Mouse (Mus musculus) liver, embryonic 16.5 days (tissue): ENCODE measurements around the gene Rrn3. TPM values are rescaled to one million over a fixed set of nuclear protein-coding genes. Genes with fewer than 3 reads are reported as not detected.
"Not testable (repeated sequence)": the region's sequence is repeated elsewhere in the genome, so short reads cannot be mapped to it uniquely, and the experiment has no call there.

ENCODE experiments used
- ATAC-seq: fragments of 200-750 bp; cut with Nextera tagmentation; 2 replicates; pipeline ENCODE4 v1.8.0; 2017; ENCODE audit warnings: low read depth, mild to moderate bottlenecking, moderate number of reproducible peaks, moderate library complexity
- H3K27ac ChIP-seq: fragments of 300-500 bp; sonication (generic); 2 replicates; pipeline ENCODE4 v1.5.1; 2014; ENCODE audit warnings: mild to moderate bottlenecking, low read length
- H3K27me3 ChIP-seq: fragments of 300-500 bp; sonication (generic); 2 replicates; pipeline ENCODE4 v1.6.1; 2014; ENCODE audit warnings: low read depth, low read length, mixed read lengths; ENCODE audit not compliant: control insufficient read depth, insufficient read depth
- H3K36me3 ChIP-seq: fragments of 300-500 bp; sonication (generic); 2 replicates; pipeline ENCODE4 v1.6.1; 2014; ENCODE audit warnings: mild to moderate bottlenecking; ENCODE audit not compliant: control insufficient read depth, insufficient read depth
- H3K4me1 ChIP-seq: fragments of 300-500 bp; sonication (generic); 2 replicates; pipeline ENCODE4 v1.6.1; 2014; ENCODE audit warnings: low read depth, low read length, mixed read lengths; ENCODE audit not compliant: control insufficient read depth
- H3K4me2 ChIP-seq: fragments of 300-500 bp; sonication (generic); 2 replicates; pipeline ENCODE4 v1.6.1; 2014; ENCODE audit warnings: low read depth, low read length, mixed read lengths
- H3K4me3 ChIP-seq: fragments of 300-500 bp; sonication (generic); 2 replicates; pipeline ENCODE4 v1.5.1; 2014; ENCODE audit warnings: low read depth, mild to moderate bottlenecking, low read length
- H3K9ac ChIP-seq: fragments of 300-500 bp; sonication (generic); 2 replicates; pipeline ENCODE4 v1.6.1; 2014; ENCODE audit warnings: low read depth, low read length
- H3K9me3 ChIP-seq: fragments of 300-500 bp; sonication (generic); replicated peaks from 2 replicates; pipeline ENCODE4 v1.6.1; 2016; ENCODE audit warnings: low read length; ENCODE audit not compliant: control insufficient read depth
- WGBS: fragments of 180-500 bp; shearing (Covaris S2); extraction: QIAGEN DNeasy Blood & Tissue Kit; methylation state at CpG from one replicate; pipeline ENCODE4 v1.1.7; 2014; ENCODE audit not compliant: insufficient replicate concordance; 5-methylcytosine and 5-hydroxymethylcytosine counted together
- polyA plus RNA-seq: library from polyadenylated mRNA; unstranded; fragments of >200 nt; fragmentation: Nextera tagmentation; extraction: Ambion mirVana; gene quantifications from 2 replicates; pipeline ENCODE4 v1.2.1, GENCODE M21; 2015

Gene Rrn3
- polyA plus RNA-seq, 1 experiment from 2014 or later = 17.4 TPM

DNA sequence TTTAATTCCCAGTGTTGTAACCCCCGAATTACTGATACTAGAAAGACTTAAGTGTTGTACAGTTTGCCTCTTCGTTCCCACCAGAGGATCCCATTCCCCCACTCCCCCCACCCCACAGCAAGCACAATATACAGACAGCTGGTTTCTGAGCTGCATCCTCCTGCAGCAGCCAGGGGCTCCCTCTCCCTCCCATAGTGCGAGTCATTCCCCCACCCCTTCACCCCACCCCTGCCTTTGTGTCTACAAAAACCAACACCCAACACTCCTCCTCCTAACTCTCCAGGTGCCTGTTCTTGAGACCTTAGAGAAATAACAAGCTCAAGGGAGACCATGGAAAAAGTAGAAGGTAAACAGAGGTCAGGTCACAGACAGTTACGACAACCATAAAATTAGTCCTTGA is 8.9 kb upstream of the Rrn3 start:
- 57% methylated on average over 4 of the region's 4 CpGs for WGBS
- H3K27me3 ChIP-seq, H3K4me3 ChIP-seq, H3K27ac ChIP-seq, H3K4me1 ChIP-seq, H3K36me3 ChIP-seq, H3K4me2 ChIP-seq, ATAC-seq, H3K9ac ChIP-seq, H3K9me3 ChIP-seq: not testable (repeated sequence)

- not testable (repeated sequence) for H3K9ac ChIP-seq, H3K9me3 ChIP-seq, H3K4me1 ChIP-seq, H3K36me3 ChIP-seq, H3K4me2 ChIP-seq, ATAC-seq, H3K27me3 ChIP-seq, H3K4me3 ChIP-seq, H3K27ac ChIP-seq
- WGBS = 66% methylated on average over 5 of the region's 5 CpGs
These were observed 8.5 kb upstream of the Rrn3 start for GRCm38 (mm10) chr16:13772051-13772450.

DNA sequence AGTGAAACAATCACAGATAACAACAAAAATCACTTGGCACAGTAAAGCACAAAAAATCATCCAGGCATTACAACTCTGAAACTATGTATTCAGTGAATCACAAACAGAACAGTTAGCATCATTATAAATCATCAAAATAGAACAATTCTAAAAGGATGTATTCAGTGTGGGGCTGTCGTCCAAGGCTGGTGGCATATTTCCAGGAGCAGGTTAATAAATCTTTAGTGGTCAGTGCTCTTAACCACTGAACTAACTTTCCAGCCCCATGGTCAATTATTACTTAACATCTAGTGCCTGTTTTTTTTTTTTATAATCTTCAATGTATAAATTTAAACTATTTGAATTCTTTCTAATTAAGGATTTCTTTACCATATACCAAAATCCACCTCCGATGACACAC is 6.5 kb upstream of the Rrn3 start:
- not testable (repeated sequence) for H3K36me3 ChIP-seq, H3K27ac ChIP-seq, H3K9ac ChIP-seq, H3K4me2 ChIP-seq, H3K4me3 ChIP-seq, H3K27me3 ChIP-seq, ATAC-seq, H3K9me3 ChIP-seq, H3K4me1 ChIP-seq
- WGBS = 51% methylated on average over 2 of the region's 2 CpGs

DNA sequence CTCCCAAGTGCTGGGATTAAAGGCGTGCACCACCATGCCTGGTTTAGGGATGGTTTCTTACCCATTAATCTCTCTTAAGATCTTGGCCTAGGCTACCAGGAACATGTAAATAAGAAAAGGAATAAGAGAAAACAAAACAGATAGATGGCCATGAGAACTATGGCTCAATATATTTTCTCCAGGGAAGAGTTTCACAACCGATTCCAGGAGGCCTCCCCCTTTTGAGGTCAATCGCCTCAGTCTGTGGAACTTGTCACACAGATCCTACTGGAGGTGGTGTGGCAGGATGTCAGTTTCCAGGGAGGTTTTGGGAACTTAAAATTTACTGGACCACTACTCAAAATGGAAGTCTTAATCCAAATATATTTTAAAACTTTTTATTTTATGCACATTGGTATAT is 5.9 kb upstream of the Rrn3 start:
- 64% methylated on average over 3 of the region's 3 CpGs for WGBS
- H3K27ac ChIP-seq, H3K9me3 ChIP-seq, ATAC-seq, H3K4me3 ChIP-seq, H3K27me3 ChIP-seq, H3K9ac ChIP-seq, H3K4me1 ChIP-seq, H3K4me2 ChIP-seq, H3K36me3 ChIP-seq: not testable (repeated sequence)

DNA sequence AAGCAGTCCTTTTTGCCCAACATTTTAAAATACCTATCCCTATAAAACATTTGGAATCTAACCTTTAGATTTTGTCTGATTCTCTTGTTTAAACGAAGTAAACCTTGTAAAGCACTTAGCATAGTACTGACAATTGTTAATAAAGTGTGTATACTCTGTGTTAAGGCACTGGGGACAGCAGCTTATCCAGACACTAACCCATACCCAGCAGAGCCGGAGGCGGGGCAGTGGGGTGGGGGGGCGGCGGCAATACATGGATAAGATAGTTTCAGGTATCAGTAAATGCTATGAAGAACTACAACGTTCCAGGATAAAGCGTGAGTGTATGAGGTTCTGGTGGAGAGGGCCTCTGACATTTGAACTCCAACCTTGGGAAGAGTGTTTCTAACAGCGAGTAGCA is 708 bp downstream of the Rrn3 start:
- H3K4me1 ChIP-seq = peaks cover 15% of the 10 kb centered on the region
- 10% methylated on average over 8 of the region's 8 CpGs for WGBS
- no peaks in the 10 kb centered on the region for H3K27me3 ChIP-seq
- H3K4me2 ChIP-seq = peak overlapping the region; percentile 85
- H3K4me3 ChIP-seq = peak overlapping the region; percentile 87
- H3K27ac ChIP-seq = no peak overlapping the region
- peaks cover 8% of the 10 kb centered on the region for H3K36me3 ChIP-seq
- peak overlapping the region; percentile 84 for H3K9ac ChIP-seq
- no peaks in the 10 kb centered on the region for H3K9me3 ChIP-seq
- ATAC-seq = peak; percentile 43

- WGBS = 64% methylated on average over 3 of the region's 3 CpGs
- Histone ChIP-seq H3K4me2 (no peak overlapping the region), H3K9me3 (no peaks in the 10 kb centered on the region), H3K27me3 (no peaks in the 10 kb centered on the region), H3K4me3 (no peak overlapping the region), H3K9ac (no peak overlapping the region), H3K4me1 (peaks cover 8% of the 10 kb centered on the region), H3K27ac (no peak overlapping the region), H3K36me3 (peaks cover 21% of the 10 kb centered on the region)
- no peak for ATAC-seq
These were observed 5.4 kb downstream of the Rrn3 start for GRCm38 (mm10) chr16:13785932-13786331.

- not testable (repeated sequence) for H3K4me1 ChIP-seq, H3K27me3 ChIP-seq, H3K27ac ChIP-seq, ATAC-seq, H3K9ac ChIP-seq, H3K4me2 ChIP-seq, H3K4me3 ChIP-seq, H3K9me3 ChIP-seq
- H3K36me3 ChIP-seq = peaks cover 40% of the 10 kb centered on the region
- 54% methylated on average over 2 of the region's 2 CpGs for WGBS
These were observed 12.9 kb downstream of the Rrn3 start for GRCm38 (mm10) chr16:13793441-13793840.

DNA sequence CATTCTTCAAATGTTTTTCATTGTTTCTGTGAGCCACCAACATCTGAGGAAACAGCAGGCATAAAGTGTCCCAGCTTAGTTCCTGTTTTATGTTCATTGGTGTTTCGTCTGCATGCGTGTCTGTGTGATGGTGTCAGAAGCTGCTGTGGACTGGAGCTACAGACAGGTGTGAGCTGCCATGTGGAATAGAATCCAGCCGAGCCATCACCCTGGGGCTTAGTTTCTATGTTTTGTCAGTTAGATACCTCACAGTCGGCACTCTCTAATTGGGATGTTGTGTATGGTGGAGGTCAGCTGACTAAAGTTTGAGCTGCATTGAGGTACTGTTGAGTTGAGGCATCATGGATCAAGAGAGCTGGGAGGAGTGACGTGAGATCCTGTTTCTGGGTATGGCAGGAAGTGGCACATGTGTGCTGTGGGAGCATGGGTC is 16.3 kb downstream of the Rrn3 start:
- no peak overlapping the region for H3K4me3 ChIP-seq
- no peaks in the 10 kb centered on the region for H3K9me3 ChIP-seq
- no peak overlapping the region for H3K27ac ChIP-seq
- peaks cover 34% of the 10 kb centered on the region for H3K36me3 ChIP-seq
- no peak overlapping the region for H3K9ac ChIP-seq
- no peaks in the 10 kb centered on the region for H3K27me3 ChIP-seq
- H3K4me2 ChIP-seq = no peak overlapping the region
- 70% methylated on average over 5 of the region's 5 CpGs for WGBS
- no peak for ATAC-seq
- no peaks in the 10 kb centered on the region for H3K4me1 ChIP-seq

DNA sequence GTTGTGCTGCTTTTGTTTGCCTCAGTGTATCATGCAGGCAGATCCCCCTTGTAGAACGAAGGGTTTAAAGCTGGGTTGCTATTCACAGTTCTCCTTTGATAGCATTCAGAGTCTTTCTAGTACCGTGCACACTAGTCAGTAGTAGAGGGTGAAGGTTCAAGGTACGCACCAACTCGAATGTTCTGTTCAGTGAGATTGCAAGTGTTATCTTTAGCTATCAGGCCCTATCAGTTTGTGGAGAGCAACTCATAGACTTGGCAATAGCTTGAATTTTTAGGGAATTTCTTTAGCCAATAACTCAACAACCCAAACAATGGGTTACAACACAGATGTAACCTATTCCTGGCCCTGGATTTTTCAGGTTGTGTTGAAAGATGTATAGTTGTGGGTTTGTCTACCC is 20.7 kb downstream of the Rrn3 start:
- no peaks in the 10 kb centered on the region for H3K27me3 ChIP-seq
- no peaks in the 10 kb centered on the region for H3K4me1 ChIP-seq
- H3K4me3 ChIP-seq = no peak overlapping the region
- no peak overlapping the region for H3K9ac ChIP-seq
- no peak for ATAC-seq
- H3K9me3 ChIP-seq = no peaks in the 10 kb centered on the region
- WGBS = 63% methylated on average over 4 of the region's 4 CpGs
- H3K36me3 ChIP-seq = peaks cover 22% of the 10 kb centered on the region
- H3K4me2 ChIP-seq = no peak overlapping the region
- no peak overlapping the region for H3K27ac ChIP-seq

DNA sequence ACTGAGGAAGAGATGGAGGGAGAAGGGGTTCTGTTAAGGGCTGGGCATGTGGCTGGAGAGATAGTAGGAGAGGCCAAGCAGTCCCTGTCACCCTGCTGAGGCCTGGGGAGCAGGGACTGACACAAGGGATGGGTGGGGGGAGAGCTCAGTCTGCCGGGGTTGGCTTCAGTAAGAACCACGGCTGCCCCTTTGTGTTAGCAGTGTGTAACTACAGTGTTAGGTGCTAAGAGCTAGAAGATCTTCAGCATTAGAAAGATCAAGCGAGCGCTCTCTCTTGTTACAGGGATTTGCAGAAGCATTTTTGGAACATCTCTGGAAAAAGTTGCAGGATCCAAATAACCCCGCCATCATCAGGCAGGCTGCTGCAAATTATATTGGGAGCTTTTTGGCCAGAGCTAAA is 24.2 kb downstream of the Rrn3 start:
- H3K9me3 ChIP-seq = no peaks in the 10 kb centered on the region
- no peak overlapping the region for H3K9ac ChIP-seq
- no peak overlapping the region for H3K4me2 ChIP-seq
- 76% methylated on average over 5 of the region's 5 CpGs for WGBS
- no peak overlapping the region for H3K27ac ChIP-seq
- H3K4me1 ChIP-seq = no peaks in the 10 kb centered on the region
- H3K4me3 ChIP-seq = no peak overlapping the region
- peaks cover 31% of the 10 kb centered on the region for H3K36me3 ChIP-seq
- ATAC-seq = no peak
- no peaks in the 10 kb centered on the region for H3K27me3 ChIP-seq
